Mouse (Mus musculus) E14TG2a.4 (cell line): ENCODE data around the gene Treml4.

Source experiments
- H3K27me3 ChIP-seq: 2 replicates; pipeline ENCODE4 v1.6.1; 2014; ENCODE audit warnings: low read length, control low read depth; ENCODE audit not compliant: insufficient read depth
- H3K36me3 ChIP-seq: 2 replicates; pipeline ENCODE4 v1.6.1; 2014; ENCODE audit warnings: low read length, control low read depth; ENCODE audit not compliant: insufficient read depth
- H3K4me1 ChIP-seq: replicated peaks from 2 replicates; pipeline ENCODE4 v1.6.1; 2014; ENCODE audit warnings: low read depth, low read length, control low read depth
- H3K4me3 ChIP-seq: replicated peaks from 2 replicates; pipeline ENCODE4 v1.5.1; 2014; ENCODE audit warnings: mild to moderate bottlenecking, low read length
- H3K9me3 ChIP-seq: 2 replicates; pipeline ENCODE4 v1.6.1; 2014; ENCODE audit warnings: low read length, control low read depth
- CTCF ChIP-seq: conservative IDR thresholded peaks from 2 replicates; pipeline ENCODE4 v1.5.1; 2014; ENCODE audit warnings: low read length
- NANOG ChIP-seq: IDR thresholded peaks from 2 replicates; pipeline ENCODE4 v1.6.1; 2014; ENCODE audit warnings: borderline replicate concordance, low read length, mixed read lengths
- POU5F1 ChIP-seq: IDR thresholded peaks from 2 replicates; pipeline ENCODE4 v1.6.1; 2014; ENCODE audit warnings: low read length, borderline replicate concordance

The Treml4 gene

GRCm38 (mm10) chr17:48266610-48267304 lies 2.7 kb downstream of the Treml4 start:
- Histone ChIP-seq H3K9me3 (no peaks in the 10 kb centered on the region), H3K36me3 (no peaks in the 10 kb centered on the region), H3K4me1 (no peaks in the 10 kb centered on the region), H3K4me3 (no peak overlapping the region), H3K27me3 (no peaks in the 10 kb centered on the region)
- no peak for TF ChIP-seq POU5F1
- no peak for TF ChIP-seq NANOG
- no peak for TF ChIP-seq CTCF

- Histone ChIP-seq H3K4me3 (no peak overlapping the region), H3K4me1 (peaks cover 3% of the 10 kb centered on the region), H3K9me3 (no peaks in the 10 kb centered on the region), H3K27me3 (no peaks in the 10 kb centered on the region), H3K36me3 (no peaks in the 10 kb centered on the region)
- TF ChIP-seq NANOG: no peak
- no peak for TF ChIP-seq POU5F1
These were observed 3.5 kb downstream of the Treml4 start for GRCm38 (mm10) chr17:48267591-48267990.

GRCm38 (mm10) chr17:48268276-48268675 lies 4.2 kb downstream of the Treml4 start:
- Histone ChIP-seq H3K4me3 (no peak overlapping the region), H3K36me3 (no peaks in the 10 kb centered on the region), H3K9me3 (no peaks in the 10 kb centered on the region), H3K4me1 (peaks cover 4% of the 10 kb centered on the region), H3K27me3 (no peaks in the 10 kb centered on the region)
- TF ChIP-seq CTCF (no peak), NANOG (no peak), POU5F1 (no peak)

- Histone ChIP-seq H3K4me3 (no peak overlapping the region), H3K4me1 (peaks cover 8% of the 10 kb centered on the region), H3K36me3 (no peaks in the 10 kb centered on the region), H3K27me3 (no peaks in the 10 kb centered on the region), H3K9me3 (no peaks in the 10 kb centered on the region)
- TF ChIP-seq POU5F1: no peak
- no peak for TF ChIP-seq CTCF
- TF ChIP-seq NANOG: no peak
These were observed 5.7 kb downstream of the Treml4 start for GRCm38 (mm10) chr17:48269833-48270232.

- no peak for TF ChIP-seq NANOG
- TF ChIP-seq CTCF: no peak
- TF ChIP-seq POU5F1: no peak
- Histone ChIP-seq H3K4me3 (no peak overlapping the region), H3K4me1 (peaks cover 16% of the 10 kb centered on the region), H3K27me3 (no peaks in the 10 kb centered on the region), H3K9me3 (no peaks in the 10 kb centered on the region), H3K36me3 (no peaks in the 10 kb centered on the region)
These were observed 8.1 kb downstream of the Treml4 start for GRCm38 (mm10) chr17:48272158-48272557.

- H3K27me3 ChIP-seq: no peaks in the 10 kb centered on the region
These were observed 8.5 kb downstream of the Treml4 start for GRCm38 (mm10) chr17:48272598-48272997.

GRCm38 (mm10) chr17:48274098-48274497 lies 10.0 kb downstream of the Treml4 start:
- TF ChIP-seq POU5F1: no peak
- no peak for TF ChIP-seq NANOG
- TF ChIP-seq CTCF: no peak
- H3K4me3 ChIP-seq: no peak overlapping the region
- H3K27me3 ChIP-seq: no peaks in the 10 kb centered on the region
- H3K36me3 ChIP-seq: no peaks in the 10 kb centered on the region
- H3K4me1 ChIP-seq: peaks cover 16% of the 10 kb centered on the region
- H3K9me3 ChIP-seq: no peaks in the 10 kb centered on the region

More at GRCm38 (mm10) chr17:48272598-48272997, 8.5 kb downstream of the Treml4 start:
- peaks cover 16% of the 10 kb centered on the region for H3K4me1 ChIP-seq
- TF ChIP-seq NANOG: no peak
- no peak for TF ChIP-seq POU5F1
- H3K4me3 ChIP-seq: no peak overlapping the region
- H3K36me3 ChIP-seq: no peaks in the 10 kb centered on the region
- no peaks in the 10 kb centered on the region for H3K9me3 ChIP-seq

- Histone ChIP-seq H3K9me3 (no peaks in the 10 kb centered on the region), H3K36me3 (no peaks in the 10 kb centered on the region), H3K4me1 (peaks cover 16% of the 10 kb centered on the region), H3K27me3 (0 out of 2 replicates have a peak, but pooled peaks cover under 1% of the 10 kb centered on the region), H3K4me3 (no peak overlapping the region)
- no peak for TF ChIP-seq POU5F1
- TF ChIP-seq CTCF: peak; percentile 86
These were observed 10.8 kb downstream of the Treml4 start for GRCm38 (mm10) chr17:48274885-48275284.

- Histone ChIP-seq H3K9me3 (no peaks in the 10 kb centered on the region), H3K36me3 (no peaks in the 10 kb centered on the region), H3K27me3 (peaks cover 6% of the 10 kb centered on the region; the same call in 1 of the 2 replicates), H3K4me3 (no peak overlapping the region), H3K4me1 (peaks cover 18% of the 10 kb centered on the region)
- TF ChIP-seq CTCF (no peak), NANOG (no peak), POU5F1 (no peak)
These were observed 11.6 kb downstream of the Treml4 start for GRCm38 (mm10) chr17:48275736-48276135.
